Mouse (Mus musculus) heart, embryonic 10.5 days (tissue): ENCODE measurements around the gene Hcn1. TPM values are rescaled to one million over a fixed set of nuclear protein-coding genes. Genes with fewer than 3 reads are reported as not detected.
A peak's percentile ranks its signal among the peaks of the same experiment; 100 is the strongest.

ENCODE experiments used
- DNase-seq: peaks from one replicate; pipeline ENCODE4 v3.0.0-alpha.2; 2017; ENCODE audit warnings: low spot score
- H3K27ac ChIP-seq: fragments of 300-500 bp; sonication (generic); 2 replicates; pipeline ENCODE4 v1.5.1; 2016; ENCODE audit warnings: mild to moderate bottlenecking
- H3K27me3 ChIP-seq: fragments of 300-500 bp; sonication (generic); 2 replicates; pipeline ENCODE4 v1.6.1; 2016; ENCODE audit warnings: mild to moderate bottlenecking; ENCODE audit not compliant: poor library complexity, insufficient read depth, severe bottlenecking
- H3K36me3 ChIP-seq: fragments of 300-500 bp; sonication (generic); 2 replicates; pipeline ENCODE4 v1.6.1; 2016; ENCODE audit warnings: mild to moderate bottlenecking, moderate library complexity
- H3K4me1 ChIP-seq: fragments of 300-500 bp; sonication (generic); 2 replicates; pipeline ENCODE4 v1.6.1; 2016; ENCODE audit warnings: mild to moderate bottlenecking
- H3K4me3 ChIP-seq: fragments of 300-500 bp; sonication (generic); 2 replicates; pipeline ENCODE4 v1.5.1; 2016; ENCODE audit warnings: mild to moderate bottlenecking, moderate library complexity
- H3K9me3 ChIP-seq: fragments of 300-500 bp; sonication (generic); 2 replicates; pipeline ENCODE4 v1.6.1; 2016; ENCODE audit warnings: mild to moderate bottlenecking, moderate library complexity
- WGBS: fragments of 180-500 bp; shearing (Covaris S2); methylation state at CpG from one replicate; pipeline ENCODE4 v1.1.7; 2016; 5-methylcytosine and 5-hydroxymethylcytosine counted together
- polyA plus RNA-seq: library from polyadenylated mRNA; unstranded; fragments of >200 nt; fragmentation: Nextera tagmentation; extraction: Ambion mirVana; gene quantifications from 2 replicates; pipeline ENCODE4 v1.2.1, GENCODE M21; 2016

The Hcn1 gene
- polyA plus RNA-seq, 1 experiment from 2014 or later, result 0.23 TPM

DNA sequence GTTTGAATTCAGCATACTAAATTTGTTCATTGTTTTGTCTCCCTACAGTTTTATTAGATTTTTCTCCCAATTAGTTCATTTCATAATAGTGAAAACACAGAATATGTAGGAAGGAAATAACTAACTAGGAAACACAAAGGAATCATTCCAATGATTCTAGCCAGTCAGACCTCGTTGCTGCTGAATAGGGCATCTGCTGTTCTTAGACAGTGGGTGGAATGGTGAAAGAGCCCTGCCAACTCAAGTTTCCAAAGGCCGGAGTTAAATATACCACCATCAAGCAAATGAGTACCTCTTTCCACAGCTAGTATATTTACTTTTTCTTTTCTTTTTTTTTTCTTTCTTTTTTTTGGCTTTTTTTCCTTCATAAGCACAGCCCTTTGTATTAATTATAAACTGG is 55.4 kb downstream of the Hcn1 start:
- Histone ChIP-seq H3K9me3 (no peaks in the 10 kb centered on the region), H3K4me3 (no peak overlapping the region)

DNA sequence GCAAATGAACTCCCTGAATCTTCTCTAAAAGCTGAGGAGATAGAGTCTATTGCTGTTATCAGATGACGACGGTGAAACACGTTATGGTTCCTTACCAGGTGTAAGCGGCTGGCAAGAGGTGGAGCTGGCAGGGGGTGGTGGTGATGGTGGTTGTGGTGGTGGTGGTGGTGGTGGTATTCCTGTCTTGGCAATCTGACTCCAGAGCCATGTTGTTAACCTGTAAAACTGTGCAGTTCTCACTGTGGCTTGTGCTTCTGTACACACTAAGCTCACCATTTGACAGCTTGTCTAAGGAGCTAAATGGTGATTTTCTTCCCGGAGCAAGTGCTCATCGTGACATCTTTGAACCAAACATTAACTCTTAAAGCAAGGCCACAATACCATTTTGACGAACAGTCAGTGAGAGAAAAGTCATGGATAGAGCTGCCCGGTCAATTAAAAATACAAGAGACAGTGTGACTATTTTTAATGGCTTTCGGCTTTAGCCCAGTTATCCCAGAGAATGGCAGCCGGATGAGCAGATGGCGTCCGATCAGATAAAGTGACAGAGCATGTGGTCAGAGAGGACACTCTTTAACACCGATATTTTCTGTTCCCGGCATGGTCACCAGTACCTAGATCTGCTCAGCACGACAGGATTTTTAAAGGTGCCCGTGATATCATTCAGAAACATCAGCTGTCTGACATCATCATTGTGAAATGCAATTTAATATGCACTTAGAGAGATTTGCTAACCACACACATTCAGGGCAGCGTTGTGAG is 56.5 kb downstream of the Hcn1 start:
- Histone ChIP-seq H3K9me3 (no peaks in the 10 kb centered on the region), H3K36me3 (no peaks in the 10 kb centered on the region), H3K4me3 (no peak overlapping the region), H3K27me3 (no peaks in the 10 kb centered on the region), H3K4me1 (no peaks in the 10 kb centered on the region), H3K27ac (no peak overlapping the region)
- DNase-seq, result no peak
- WGBS, result 82% methylated on average over 17 of the region's 17 CpGs

More for the DNA sequence above, 55.4 kb downstream of the Hcn1 start:
- no peaks in the 10 kb centered on the region for H3K4me1 ChIP-seq
- H3K27ac ChIP-seq, result no peak overlapping the region
- 78% methylated on average over 2 of the region's 2 CpGs for WGBS
- DNase-seq, result no peak
- no peaks in the 10 kb centered on the region for H3K27me3 ChIP-seq
- H3K36me3 ChIP-seq, result no peaks in the 10 kb centered on the region

DNA sequence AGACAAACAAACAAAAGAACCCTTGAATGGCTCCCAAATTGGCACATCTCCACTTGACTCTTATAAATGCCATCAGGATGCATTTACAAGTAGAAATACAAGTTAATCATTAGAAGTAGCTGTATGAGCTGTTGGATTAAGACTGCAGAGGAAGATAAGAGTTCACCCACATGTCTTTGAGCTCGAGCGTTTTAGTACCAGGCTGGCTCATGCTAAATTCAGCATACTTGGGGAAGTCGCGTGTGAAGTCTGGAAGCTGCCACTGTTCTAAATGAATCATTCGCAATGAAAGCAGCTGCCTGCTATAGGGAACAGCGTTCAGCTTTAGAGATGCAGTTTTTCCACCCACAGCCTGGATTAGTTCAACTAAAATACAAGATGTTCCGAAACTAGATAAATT is 57.4 kb downstream of the Hcn1 start:
- H3K4me1 ChIP-seq, result no peaks in the 10 kb centered on the region

DNA sequence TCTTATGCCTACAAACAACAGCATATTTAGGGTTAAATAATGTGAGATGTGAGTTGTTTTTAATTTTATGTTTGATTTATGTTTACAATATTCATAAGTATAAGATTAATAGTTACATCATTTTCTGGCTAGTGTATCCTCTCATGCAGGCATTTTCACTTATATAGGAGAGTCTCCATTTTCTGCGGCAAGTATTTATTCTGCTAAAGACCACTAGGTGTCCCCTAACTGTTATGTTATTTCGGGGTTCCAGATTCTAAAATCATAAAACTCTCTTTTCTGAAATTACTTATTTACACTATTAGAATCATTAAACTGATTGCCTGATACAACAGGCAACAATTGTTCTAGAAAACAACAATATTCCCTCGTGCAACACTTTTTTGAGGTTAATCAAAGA is 60.5 kb downstream of the Hcn1 start:
- Histone ChIP-seq H3K4me1 (no peaks in the 10 kb centered on the region), H3K27me3 (no peaks in the 10 kb centered on the region), H3K27ac (no peak overlapping the region), H3K4me3 (no peak overlapping the region), H3K9me3 (no peaks in the 10 kb centered on the region), H3K36me3 (no peaks in the 10 kb centered on the region)
- no peak for DNase-seq
- 70% methylated on average over 3 of the region's 3 CpGs for WGBS

More for the DNA sequence above, 57.4 kb downstream of the Hcn1 start:
- no peak overlapping the region for H3K4me3 ChIP-seq
- no peaks in the 10 kb centered on the region for H3K27me3 ChIP-seq
- no peaks in the 10 kb centered on the region for H3K9me3 ChIP-seq
- H3K36me3 ChIP-seq, result no peaks in the 10 kb centered on the region
- no peak overlapping the region for H3K27ac ChIP-seq
- no peak for DNase-seq
- WGBS, result 63% methylated on average over 7 of the region's 7 CpGs

DNA sequence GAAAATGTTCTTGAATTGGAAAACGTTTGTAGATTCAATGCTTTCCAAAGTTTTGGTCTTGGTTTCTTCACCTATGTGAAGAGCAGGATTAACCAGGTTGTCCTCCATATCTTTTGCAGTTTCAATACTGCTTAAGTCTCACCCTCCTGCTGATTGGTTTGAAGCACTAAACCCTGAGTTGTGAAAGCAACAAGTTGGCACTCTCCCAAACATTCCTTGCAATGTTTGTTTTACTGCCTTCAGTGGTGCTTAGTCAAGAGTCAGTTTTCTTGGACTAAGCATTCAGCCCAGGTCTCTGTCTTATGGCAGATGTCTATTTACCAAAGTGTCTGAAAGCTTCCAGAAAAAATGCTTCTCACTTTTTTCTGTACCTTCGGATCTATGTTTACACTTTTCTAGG is 67.2 kb downstream of the Hcn1 start:
- 55% methylated on average over 2 of the region's 2 CpGs for WGBS
- DNase-seq, result no peak

DNA sequence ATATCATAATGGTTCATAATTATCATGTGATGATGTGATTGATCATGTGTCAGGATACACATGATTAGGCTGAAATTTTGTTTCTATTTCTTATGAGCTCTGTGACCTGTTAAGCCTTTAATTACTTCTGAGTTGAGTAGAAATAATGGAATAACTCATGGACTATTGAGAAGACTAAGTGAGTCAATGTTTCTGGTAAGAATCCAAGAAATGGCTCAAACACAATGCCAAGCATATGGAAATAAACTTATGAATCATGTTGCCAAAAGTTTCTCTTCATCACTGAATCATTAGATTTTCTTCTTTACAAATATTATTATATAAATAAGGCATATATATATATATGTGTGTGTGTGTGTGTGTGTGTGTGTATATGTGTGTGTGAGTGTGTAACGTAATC is 69.7 kb downstream of the Hcn1 start:
- no peaks in the 10 kb centered on the region for H3K9me3 ChIP-seq
- H3K36me3 ChIP-seq, result no peaks in the 10 kb centered on the region
- no peaks in the 10 kb centered on the region for H3K4me1 ChIP-seq
- no peak overlapping the region for H3K4me3 ChIP-seq
- no peaks in the 10 kb centered on the region for H3K27me3 ChIP-seq
- no peak for DNase-seq
- 90% methylated on average over 1 of the region's 1 CpGs for WGBS
- H3K27ac ChIP-seq, result no peak overlapping the region

More for the DNA sequence above, 67.2 kb downstream of the Hcn1 start:
- H3K4me3 ChIP-seq, result no peak overlapping the region
- no peaks in the 10 kb centered on the region for H3K27me3 ChIP-seq
- H3K36me3 ChIP-seq, result no peaks in the 10 kb centered on the region
- no peaks in the 10 kb centered on the region for H3K4me1 ChIP-seq
- no peak overlapping the region for H3K27ac ChIP-seq
- H3K9me3 ChIP-seq, result no peaks in the 10 kb centered on the region

DNA sequence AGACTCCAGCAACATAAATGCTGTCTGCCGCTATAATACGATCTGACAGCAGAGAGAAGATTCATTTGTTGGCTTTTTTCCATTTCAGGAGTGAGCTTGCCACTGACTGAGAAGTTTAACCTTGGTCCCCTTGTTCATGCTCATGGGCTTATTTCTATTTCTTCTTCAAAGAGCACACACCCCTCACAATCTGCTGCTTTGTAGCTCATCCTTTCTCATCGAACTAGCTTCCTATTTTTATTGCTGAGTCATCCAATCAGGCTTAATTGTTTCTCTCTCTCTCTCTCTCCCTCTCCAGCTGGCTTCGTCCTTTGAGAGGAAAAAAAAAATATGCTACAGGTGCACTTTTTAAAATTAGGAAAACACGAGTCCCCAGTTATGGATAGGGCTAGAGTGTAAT is 74.3 kb downstream of the Hcn1 start:
- no peaks in the 10 kb centered on the region for H3K27me3 ChIP-seq

DNA sequence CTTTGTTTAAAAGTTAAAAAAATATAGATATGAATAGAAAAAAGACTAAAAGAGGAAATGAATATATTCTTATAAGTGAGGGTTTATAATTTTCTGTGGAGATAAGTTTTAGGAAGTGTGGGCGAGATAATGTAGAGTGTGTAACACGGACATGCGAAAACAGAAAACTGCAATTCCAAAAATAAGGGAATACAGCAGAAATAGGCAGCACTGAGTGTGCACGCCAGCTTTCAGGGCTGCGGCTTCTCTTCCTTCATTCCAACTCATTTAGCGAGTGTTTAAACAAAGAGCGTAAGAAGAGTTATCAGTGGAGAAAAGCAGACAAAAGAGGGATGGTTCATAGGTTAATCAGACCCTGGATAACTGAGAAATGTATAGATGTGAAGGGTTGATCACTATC is 85.5 kb downstream of the Hcn1 start:
- H3K4me3 ChIP-seq, result no peak overlapping the region

More for the DNA sequence above, 74.3 kb downstream of the Hcn1 start:
- WGBS, result 82% methylated on average over 5 of the region's 5 CpGs
- H3K9me3 ChIP-seq, result no peaks in the 10 kb centered on the region
- DNase-seq, result no peak
- no peak overlapping the region for H3K4me3 ChIP-seq
- no peaks in the 10 kb centered on the region for H3K4me1 ChIP-seq
- H3K27ac ChIP-seq, result no peak overlapping the region
- no peaks in the 10 kb centered on the region for H3K36me3 ChIP-seq

DNA sequence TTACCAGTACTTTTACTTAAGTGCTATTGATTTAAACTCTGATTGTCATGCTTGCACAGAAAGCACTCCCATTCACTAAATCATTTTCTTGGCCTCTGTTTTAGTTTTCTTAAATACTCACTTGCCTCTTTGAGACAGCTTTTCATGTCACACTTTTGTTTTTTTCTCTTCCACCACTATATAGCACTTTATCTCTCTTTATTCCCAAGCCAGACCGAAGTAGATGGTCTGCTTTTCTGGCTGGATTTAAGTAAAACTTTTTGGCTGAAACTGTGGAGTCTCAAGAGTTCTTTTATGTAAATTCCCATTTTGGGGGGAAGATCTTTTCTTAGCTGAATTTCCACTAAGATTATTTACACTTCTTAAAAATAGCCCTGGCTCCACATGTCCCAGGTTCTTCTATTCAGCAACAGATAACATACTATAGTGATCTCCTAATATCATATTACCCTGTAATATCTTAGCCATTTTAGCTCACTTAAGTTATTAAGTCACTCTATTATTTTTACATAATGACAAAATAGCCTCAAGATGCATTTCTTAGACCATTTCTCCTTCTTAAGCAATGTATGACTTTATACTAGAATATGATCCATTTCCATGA is 92.7 kb downstream of the Hcn1 start:
- 84% methylated on average over 1 of the region's 1 CpGs for WGBS
- DNase-seq, result no peak
- H3K27me3 ChIP-seq, result no peaks in the 10 kb centered on the region
- H3K9me3 ChIP-seq, result no peaks in the 10 kb centered on the region
- H3K4me3 ChIP-seq, result no peak overlapping the region
- no peaks in the 10 kb centered on the region for H3K4me1 ChIP-seq
- no peaks in the 10 kb centered on the region for H3K36me3 ChIP-seq
- H3K27ac ChIP-seq, result no peak overlapping the region

More for the DNA sequence above, 85.5 kb downstream of the Hcn1 start:
- no peaks in the 10 kb centered on the region for H3K36me3 ChIP-seq
- no peak overlapping the region for H3K27ac ChIP-seq
- no peaks in the 10 kb centered on the region for H3K27me3 ChIP-seq
- no peaks in the 10 kb centered on the region for H3K4me1 ChIP-seq
- no peaks in the 10 kb centered on the region for H3K9me3 ChIP-seq
- 87% methylated on average over 7 of the region's 7 CpGs for WGBS
- DNase-seq, result no peak

DNA sequence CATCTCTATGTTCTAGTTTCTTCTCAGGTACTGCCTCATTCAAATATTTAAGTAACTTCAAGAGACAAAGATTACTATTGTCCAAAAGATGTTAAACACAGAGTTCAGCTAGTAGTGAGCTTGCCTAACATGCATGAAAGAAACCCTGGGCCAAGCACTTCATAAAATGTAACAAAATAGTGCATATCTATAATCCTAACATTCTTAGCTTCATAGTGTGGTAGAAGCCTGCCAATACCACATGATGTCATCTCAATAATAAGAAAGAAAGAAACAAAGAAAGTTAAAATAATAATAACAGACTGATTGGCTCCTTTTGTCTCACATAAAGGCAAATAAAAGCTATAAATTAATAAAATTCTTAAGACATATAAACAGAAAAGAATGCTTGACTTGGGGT is 103.5 kb downstream of the Hcn1 start:
- Histone ChIP-seq H3K36me3 (no peaks in the 10 kb centered on the region), H3K27me3 (no peaks in the 10 kb centered on the region), H3K4me3 (no peak overlapping the region), H3K4me1 (0 out of 2 replicates have a peak, but pooled peaks cover 12% of the 10 kb centered on the region), H3K27ac (no peak overlapping the region), H3K9me3 (no peaks in the 10 kb centered on the region)
- no peak for DNase-seq

DNA sequence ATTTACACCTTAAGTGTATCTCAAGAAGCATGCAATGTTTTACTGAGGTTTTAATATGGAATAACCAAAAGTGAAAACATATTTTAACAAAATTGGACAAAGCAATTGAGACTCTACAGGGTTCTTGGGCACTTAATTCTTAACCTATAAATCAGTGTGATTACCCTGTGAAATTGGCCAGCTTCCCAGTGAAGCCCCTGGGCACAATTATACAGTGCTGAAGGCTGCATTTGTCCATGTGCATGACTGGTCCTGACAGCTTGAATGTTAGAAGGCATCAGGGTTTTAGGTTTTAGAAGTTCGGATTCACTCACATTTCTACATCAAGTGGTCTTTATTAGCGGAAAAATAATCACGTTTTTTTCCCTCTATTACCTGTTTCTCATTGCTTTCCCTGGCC is 103.9 kb downstream of the Hcn1 start:
- no peak overlapping the region for H3K27ac ChIP-seq
- H3K36me3 ChIP-seq, result no peaks in the 10 kb centered on the region
- WGBS, result 82% methylated on average over 3 of the region's 3 CpGs
- H3K4me1 ChIP-seq, result 0 out of 2 replicates have a peak, but pooled peaks cover 12% of the 10 kb centered on the region
- no peaks in the 10 kb centered on the region for H3K27me3 ChIP-seq
- H3K9me3 ChIP-seq, result no peaks in the 10 kb centered on the region
- H3K4me3 ChIP-seq, result no peak overlapping the region
- no peak for DNase-seq

DNA sequence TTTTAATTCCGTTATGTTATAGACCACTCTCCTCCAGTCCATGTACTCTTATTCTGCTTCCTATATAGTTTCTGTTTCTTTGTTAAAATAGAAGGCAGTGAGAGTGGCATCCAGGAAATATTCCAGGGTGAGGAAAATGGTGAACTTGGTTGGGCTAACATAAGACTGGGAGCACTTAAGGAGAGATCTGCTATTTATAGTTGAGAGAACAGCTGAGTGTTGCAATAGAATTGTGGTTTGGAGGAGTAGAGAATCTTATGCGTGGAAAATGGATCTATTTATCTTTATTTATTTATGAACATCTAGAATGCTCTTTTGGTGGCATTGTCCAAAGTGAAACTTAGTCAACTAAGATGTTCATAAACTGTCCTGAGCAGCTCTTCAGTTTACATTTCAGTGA is 104.4 kb downstream of the Hcn1 start:
- H3K4me1 ChIP-seq, result 0 out of 2 replicates have a peak, but pooled peaks cover 12% of the 10 kb centered on the region
- no peaks in the 10 kb centered on the region for H3K27me3 ChIP-seq
- no peak for DNase-seq
- no peak overlapping the region for H3K27ac ChIP-seq
- no peak overlapping the region for H3K4me3 ChIP-seq
- H3K9me3 ChIP-seq, result no peaks in the 10 kb centered on the region
- 82% methylated on average over 2 of the region's 2 CpGs for WGBS
- no peaks in the 10 kb centered on the region for H3K36me3 ChIP-seq

DNA sequence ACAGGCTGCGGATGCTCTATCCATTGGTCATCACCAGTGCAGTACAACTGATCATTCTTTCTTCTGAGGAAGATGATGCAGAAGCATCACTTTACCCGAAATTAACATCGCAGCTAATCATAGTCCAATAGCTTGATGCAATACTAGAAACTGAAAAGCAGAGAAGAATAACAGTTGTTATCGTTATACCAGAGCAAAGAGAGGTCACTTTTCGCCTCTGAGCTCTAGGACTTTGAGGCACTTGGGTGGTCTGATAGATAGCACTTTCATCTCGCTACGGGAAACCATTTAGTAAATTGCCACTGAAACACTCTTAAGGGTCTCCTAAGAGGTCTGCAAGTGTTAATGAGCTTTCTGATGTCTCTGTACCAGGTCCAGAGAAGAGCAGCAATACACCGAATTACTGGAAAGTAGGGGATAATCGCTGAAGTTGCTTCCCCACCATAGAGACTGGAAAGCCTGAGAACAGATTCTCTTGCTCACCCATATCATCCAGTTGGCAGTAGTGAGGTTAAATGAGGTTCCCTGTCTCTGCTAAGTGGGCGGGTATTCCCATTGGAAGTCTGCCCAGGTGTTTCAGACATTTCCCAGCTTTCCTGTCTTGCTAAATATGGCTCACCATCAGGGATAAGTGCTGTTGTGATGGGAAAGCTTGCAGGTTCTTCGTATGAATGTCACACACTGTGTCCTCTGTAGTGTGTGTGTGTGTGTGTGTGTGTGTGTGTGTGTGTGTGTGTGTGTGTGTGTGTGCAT is 105.0 kb downstream of the Hcn1 start:
- Histone ChIP-seq H3K27me3 (no peaks in the 10 kb centered on the region), H3K4me1 (0 out of 2 replicates have a peak, but pooled peaks cover 12% of the 10 kb centered on the region), H3K4me3 (no peak overlapping the region), H3K27ac (peak overlapping the region; percentile 52; the same call in 1 of the 2 replicates), H3K9me3 (no peaks in the 10 kb centered on the region), H3K36me3 (no peaks in the 10 kb centered on the region)
- DNase-seq, result peak; percentile 84
- 61% methylated on average over 11 of the region's 11 CpGs for WGBS
